In the genomic region with DNA sequence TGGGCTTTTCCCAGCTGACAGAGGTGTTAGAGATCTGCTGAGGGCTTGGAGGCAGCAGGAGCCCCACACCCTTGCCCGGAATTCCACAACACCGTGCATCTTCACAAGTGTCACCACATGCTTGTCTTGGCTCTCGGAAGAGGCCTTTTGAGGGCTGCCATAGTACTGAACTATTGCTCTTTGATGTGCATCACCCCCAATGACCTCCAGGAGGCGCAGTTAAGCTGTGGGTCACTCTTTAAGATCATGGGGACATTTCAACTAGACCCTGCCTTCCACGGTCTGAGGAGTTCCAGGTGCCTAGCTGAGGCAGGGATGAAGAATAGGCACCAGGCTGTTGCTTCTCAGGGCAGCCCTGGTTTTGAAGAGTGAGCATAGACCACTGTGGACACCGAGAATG, we compare ENCODE assay signal across 8 mouse cellular contexts. TPM values are rescaled to one million over a fixed set of nuclear protein-coding genes. Genes with fewer than 3 reads are reported as not detected.
DNase-seq lines count a peak whose midpoint lies in the region; ATAC-seq lines count a peak whose summit lies in the region.

No protein-coding gene starts in this region.

- peaks cover 9% of the 10 kb centered on the region for H3K36me3 ChIP-seq in liver, embryonic 11.5 days (ENCODE audit: control insufficient read depth, insufficient read depth, low read length)
- peaks cover 31% of the 10 kb centered on the region for H3K36me3 ChIP-seq in forebrain, embryonic 16.5 days (ENCODE audit: control insufficient read depth, insufficient read depth)

- H3K27ac ChIP-seq in liver, embryonic 11.5 days (ENCODE audit: low read depth, low read length), result no peak overlapping the region
- H3K27ac ChIP-seq in forebrain, embryonic 16.5 days (ENCODE audit: low read length), result no peak overlapping the region

- H3K4me3 ChIP-seq in liver, embryonic 11.5 days (ENCODE audit: low read depth, low read length), result no peak overlapping the region
- H3K4me3 ChIP-seq in forebrain, embryonic 16.5 days (replicated peaks; ENCODE audit: low read length), result no peak overlapping the region

- no peak overlapping the region for H3K4me2 ChIP-seq in liver, embryonic 11.5 days
- no peak overlapping the region for H3K4me2 ChIP-seq in forebrain, embryonic 16.5 days (ENCODE audit: low read length)

- no peaks in the 10 kb centered on the region for H3K27me3 ChIP-seq in liver, embryonic 11.5 days (replicated peaks; ENCODE audit: control insufficient read depth, insufficient read depth, low read length)
- no peaks in the 10 kb centered on the region for H3K27me3 ChIP-seq in forebrain, embryonic 16.5 days (replicated peaks; ENCODE audit: control insufficient read depth, insufficient read depth, low read length)

- no peaks in the 10 kb centered on the region for H3K9me3 ChIP-seq in liver, embryonic 11.5 days (ENCODE audit: control insufficient read depth, low read length)
- H3K9me3 ChIP-seq in forebrain, embryonic 16.5 days (ENCODE audit: control insufficient read depth, low read length), result no peaks in the 10 kb centered on the region

- no peaks in the 10 kb centered on the region for H3K4me1 ChIP-seq in liver, embryonic 11.5 days (replicated peaks; ENCODE audit: control insufficient read depth, insufficient read depth, low read length)
- H3K4me1 ChIP-seq in forebrain, embryonic 16.5 days (replicated peaks; ENCODE audit: control insufficient read depth, insufficient read depth, low read length), result no peaks in the 10 kb centered on the region

- ATAC-seq in liver, embryonic 11.5 days (replicated peaks; ENCODE audit: low FRiP score), result no peak
- peak; percentile 55 for ATAC-seq in common myeloid progenitor, adult 5-6 weeks (replicated peaks; ENCODE audit: low read depth, poor library complexity, severe bottlenecking)
- ATAC-seq in forebrain, embryonic 16.5 days, result no peak

- no peak overlapping the region for H3K9ac ChIP-seq in liver, embryonic 11.5 days (ENCODE audit: low read depth, low read length)
- no peak overlapping the region for H3K9ac ChIP-seq in forebrain, embryonic 16.5 days (replicated peaks; ENCODE audit: low read depth, low read length)

- peak; percentile 7 for DNase-seq in cerebellum, adult 9-11 months
- no peak for DNase-seq in cerebellum, adult 9-10 months
- DNase-seq in liver, result peak; percentile 34
- DNase-seq in liver, embryonic 11.5 days (ENCODE audit: low spot score), result no peak
- peak; percentile 18 for DNase-seq in naive thymus-derived CD4-positive, alpha-beta T cell, adult 2 months (ENCODE audit: low read depth)
- no peak for DNase-seq in yolk sac, embryonic 10.5 days (ENCODE audit: low spot score)

- 61% methylated on average over 6 of the region's 6 CpGs for WGBS in liver, embryonic 11.5 days
- 65% methylated on average over 6 of the region's 6 CpGs for WGBS in forebrain, embryonic 16.5 days

RNA-seq across cellular contexts. Expression of a gene that starts 1.2 kb away (rescaled TPM):
- 0.27 and 0.71 TPM in 2 replicates for polyA plus RNA-seq in liver, embryonic 11.5 days (2014; fragmentation: Nextera tagmentation; extraction: Ambion mirVana)
- 0.46 and 0.78 TPM in 2 replicates for total RNA-seq in common myeloid progenitor, adult 5-6 weeks (2017)
- 0.35 and 0.75 TPM in 2 replicates for polyA plus RNA-seq in forebrain, embryonic 16.5 days (2015; fragmentation: Nextera tagmentation; extraction: Ambion mirVana)

RNA-seq across cellular contexts. Expression of a gene that starts 15.2 kb away (rescaled TPM):
- 20.9 and 21.3 TPM in 2 replicates for polyA plus RNA-seq in liver, embryonic 11.5 days (2014; fragmentation: Nextera tagmentation; extraction: Ambion mirVana)
- 8.1 and 11.4 TPM in 2 replicates for total RNA-seq in common myeloid progenitor, adult 5-6 weeks (2017)
- 64.4 and 65.5 TPM in 2 replicates for polyA plus RNA-seq in forebrain, embryonic 16.5 days (2015; fragmentation: Nextera tagmentation; extraction: Ambion mirVana)

RNA-seq across cellular contexts. Expression of a gene that starts 38.8 kb away (rescaled TPM):
- 24.7 and 26.5 TPM in 2 replicates for polyA plus RNA-seq in liver, embryonic 11.5 days (2014; fragmentation: Nextera tagmentation; extraction: Ambion mirVana)
- 10.9 and 12.9 TPM in 2 replicates for total RNA-seq in common myeloid progenitor, adult 5-6 weeks (2017)
- 28.5 and 31.0 TPM in 2 replicates for polyA plus RNA-seq in forebrain, embryonic 16.5 days (2015; fragmentation: Nextera tagmentation; extraction: Ambion mirVana)

RNA-seq across cellular contexts. Expression of a gene that starts 42.6 kb away (rescaled TPM):
- polyA plus RNA-seq in liver, embryonic 11.5 days (2014; fragmentation: Nextera tagmentation; extraction: Ambion mirVana), result 8.1 and 10.7 TPM in 2 replicates
- 0.92 and 6.0 TPM in 2 replicates for total RNA-seq in common myeloid progenitor, adult 5-6 weeks (2017)
- 11.3 and 13.2 TPM in 2 replicates for polyA plus RNA-seq in forebrain, embryonic 16.5 days (2015; fragmentation: Nextera tagmentation; extraction: Ambion mirVana)

RNA-seq across cellular contexts. Expression of a gene that starts 46.7 kb away (rescaled TPM):
- polyA plus RNA-seq in liver, embryonic 11.5 days (2014; fragmentation: Nextera tagmentation; extraction: Ambion mirVana), result 0.16 and 0.25 TPM in 2 replicates
- total RNA-seq in common myeloid progenitor, adult 5-6 weeks (2017), result not detected in 2 replicates
- 0.71 and 1.1 TPM in 2 replicates for polyA plus RNA-seq in forebrain, embryonic 16.5 days (2015; fragmentation: Nextera tagmentation; extraction: Ambion mirVana)

Comparison
In these comparisons a context has a peak if more than half of its experiments do, and no peak if none do; other contexts are left out.
1. DNase-seq: peak in cerebellum, adult 9-11 months (single experiment), liver (single experiment) and naive thymus-derived CD4-positive, alpha-beta T cell, adult 2 months (single experiment); none in cerebellum, adult 9-10 months (single experiment), liver, embryonic 11.5 days (single experiment) and yolk sac, embryonic 10.5 days (single experiment).